Mouse (Mus musculus) hindbrain, embryonic 14.5 days (tissue): ENCODE measurements at regions not wholly inside any gene's neighbourhood (a gene's known extent, or its start where the extent isn't known, plus 50 kb on each side); places are given as distances from the start of the nearest gene placed in this dataset.

Source experiments
- ATAC-seq: fragments of 200-750 bp; cut with Nextera tagmentation; 2 replicates; pipeline ENCODE4 v1.8.0; 2017; ENCODE audit warnings: moderate number of reproducible peaks, mild to moderate bottlenecking, moderate TSS enrichment, moderate library complexity; ENCODE audit not compliant: low FRiP score
- DNase-seq: peaks from one replicate; pipeline ENCODE4 v3.0.0-alpha.2; 2015; ENCODE audit warnings: low spot score
- H3K27ac ChIP-seq: fragments of 300-500 bp; sonication (generic); 2 replicates; pipeline ENCODE4 v1.5.1; 2014; ENCODE audit warnings: mild to moderate bottlenecking, moderate library complexity
- H3K27me3 ChIP-seq: fragments of 300-500 bp; sonication (generic); 2 replicates; pipeline ENCODE4 v1.6.1; 2014; ENCODE audit warnings: mild to moderate bottlenecking, low read length, mixed read lengths; ENCODE audit not compliant: control insufficient read depth, insufficient read depth
- H3K36me3 ChIP-seq: fragments of 300-500 bp; sonication (generic); replicated peaks from 2 replicates; pipeline ENCODE4 v1.6.1; 2014; ENCODE audit not compliant: control insufficient read depth, insufficient read depth
- H3K4me1 ChIP-seq: fragments of 300-500 bp; sonication (generic); replicated peaks from 2 replicates; pipeline ENCODE4 v1.6.1; 2014; ENCODE audit warnings: antibody characterized with exemption, low read length, mixed read lengths; ENCODE audit not compliant: control insufficient read depth, insufficient read depth
- H3K4me2 ChIP-seq: fragments of 300-500 bp; sonication (generic); replicated peaks from 2 replicates; pipeline ENCODE4 v1.6.1; 2014; ENCODE audit warnings: mild to moderate bottlenecking, moderate library complexity
- H3K4me3 ChIP-seq: fragments of 300-500 bp; sonication (generic); replicated peaks from 2 replicates; pipeline ENCODE4 v1.5.1; 2014; ENCODE audit warnings: mild to moderate bottlenecking, low read length
- H3K9ac ChIP-seq: fragments of 300-500 bp; sonication (generic); 2 replicates; pipeline ENCODE4 v1.6.1; 2014
- H3K9me3 ChIP-seq: fragments of 300-500 bp; sonication (generic); 2 replicates; pipeline ENCODE4 v1.6.1; 2016; ENCODE audit warnings: low read length; ENCODE audit not compliant: control insufficient read depth
- WGBS: fragments of 180-500 bp; shearing (Covaris S2); extraction: QIAGEN DNeasy Blood & Tissue Kit; methylation state at CpG from one replicate; pipeline ENCODE4 v1.1.7; 2014; 5-methylcytosine and 5-hydroxymethylcytosine counted together

- Histone ChIP-seq H3K9ac (no peak overlapping the region), H3K4me2 (no peak overlapping the region), H3K36me3 (no peaks in the 10 kb centered on the region), H3K27ac (no peak overlapping the region), H3K4me1 (no peaks in the 10 kb centered on the region), H3K9me3 (no peaks in the 10 kb centered on the region), H3K27me3 (no peaks in the 10 kb centered on the region), H3K4me3 (no peak overlapping the region)
- DNase-seq, result no peak
- no peak for ATAC-seq
- WGBS, result 95% methylated on average over 4 of the region's 4 CpGs
Observed at GRCm38 (mm10) chr15:96944741-96945140, 111.0 kb downstream of the Slc38a4 start.

- Histone ChIP-seq H3K9me3 (no peaks in the 10 kb centered on the region), H3K9ac (no peak overlapping the region), H3K4me2 (no peak overlapping the region), H3K4me1 (no peaks in the 10 kb centered on the region), H3K36me3 (no peaks in the 10 kb centered on the region), H3K4me3 (no peak overlapping the region), H3K27ac (no peak overlapping the region), H3K27me3 (no peaks in the 10 kb centered on the region)
- DNase-seq (no peak), ATAC-seq (no peak)
- 92% methylated on average over 4 of the region's 4 CpGs for WGBS
Observed at GRCm38 (mm10) chr15:96942651-96943050, 113.1 kb downstream of the Slc38a4 start.

GRCm38 (mm10) chr15:96938406-96938805 lies 117.3 kb downstream of the Slc38a4 start:
- H3K4me3 ChIP-seq, result no peak overlapping the region
- WGBS, result 84% methylated on average over 4 of the region's 4 CpGs
- DNase-seq (no peak), ATAC-seq (no peak)
- H3K4me2 ChIP-seq, result no peak overlapping the region
- no peaks in the 10 kb centered on the region for H3K4me1 ChIP-seq
- H3K36me3 ChIP-seq, result no peaks in the 10 kb centered on the region
- no peaks in the 10 kb centered on the region for H3K27me3 ChIP-seq
- H3K27ac ChIP-seq, result no peak overlapping the region
- no peak overlapping the region for H3K9ac ChIP-seq
- no peaks in the 10 kb centered on the region for H3K9me3 ChIP-seq

GRCm38 (mm10) chr15:96937623-96938022 lies 118.1 kb downstream of the Slc38a4 start:
- Histone ChIP-seq H3K27ac (no peak overlapping the region), H3K4me3 (no peak overlapping the region), H3K4me1 (no peaks in the 10 kb centered on the region), H3K9me3 (no peaks in the 10 kb centered on the region), H3K9ac (no peak overlapping the region), H3K4me2 (no peak overlapping the region), H3K36me3 (no peaks in the 10 kb centered on the region), H3K27me3 (no peaks in the 10 kb centered on the region)
- 87% methylated on average over 6 of the region's 6 CpGs for WGBS
- DNase-seq (no peak), ATAC-seq (no peak)

- H3K27me3 ChIP-seq, result no peaks in the 10 kb centered on the region
- peak; percentile 88 for ATAC-seq
- peak overlapping the region; percentile 51 for H3K4me2 ChIP-seq
- peak overlapping the region; percentile 12 for H3K4me3 ChIP-seq
- no peaks in the 10 kb centered on the region for H3K4me1 ChIP-seq
- no peaks in the 10 kb centered on the region for H3K36me3 ChIP-seq
- WGBS, result 5% methylated on average over 18 of the region's 18 CpGs
- no peak overlapping the region for H3K27ac ChIP-seq
- DNase-seq, result peak; percentile 96
- H3K9ac ChIP-seq, result peak overlapping the region; percentile 41
- H3K9me3 ChIP-seq, result no peaks in the 10 kb centered on the region
Observed at GRCm38 (mm10) chr15:96936705-96937346, 118.9 kb downstream of the Slc38a4 start.

- 83% methylated on average over 5 of the region's 5 CpGs for WGBS
- ATAC-seq, result no peak
- H3K9ac ChIP-seq, result peak overlapping the region; percentile 41
Observed at GRCm38 (mm10) chr15:96936216-96936615, 119.5 kb downstream of the Slc38a4 start.

GRCm38 (mm10) chr15:96933451-96933850 lies 122.3 kb downstream of the Slc38a4 start:
- ATAC-seq (no peak), DNase-seq (no peak)
- H3K27ac ChIP-seq, result no peak overlapping the region
- no peak overlapping the region for H3K9ac ChIP-seq
- H3K4me2 ChIP-seq, result no peak overlapping the region
- no peaks in the 10 kb centered on the region for H3K9me3 ChIP-seq
- no peaks in the 10 kb centered on the region for H3K36me3 ChIP-seq
- no peak overlapping the region for H3K4me3 ChIP-seq
- WGBS, result 48% methylated on average over 3 of the region's 3 CpGs
- no peaks in the 10 kb centered on the region for H3K27me3 ChIP-seq
- H3K4me1 ChIP-seq, result no peaks in the 10 kb centered on the region

More at GRCm38 (mm10) chr15:96936216-96936615, 119.5 kb downstream of the Slc38a4 start:
- Histone ChIP-seq H3K36me3 (no peaks in the 10 kb centered on the region), H3K4me2 (peak overlapping the region; percentile 51), H3K4me1 (no peaks in the 10 kb centered on the region), H3K27me3 (no peaks in the 10 kb centered on the region), H3K4me3 (peak overlapping the region; percentile 12), H3K9me3 (no peaks in the 10 kb centered on the region), H3K27ac (no peak overlapping the region)
- no peak for DNase-seq

- no peak overlapping the region for H3K4me2 ChIP-seq
- DNase-seq (no peak), ATAC-seq (no peak)
- 87% methylated on average over 6 of the region's 6 CpGs for WGBS
- no peak overlapping the region for H3K27ac ChIP-seq
- no peak overlapping the region for H3K4me3 ChIP-seq
- no peaks in the 10 kb centered on the region for H3K9me3 ChIP-seq
- no peaks in the 10 kb centered on the region for H3K4me1 ChIP-seq
- H3K27me3 ChIP-seq, result no peaks in the 10 kb centered on the region
- no peaks in the 10 kb centered on the region for H3K36me3 ChIP-seq
- H3K9ac ChIP-seq, result no peak overlapping the region
Observed at GRCm38 (mm10) chr15:96930531-96930930, 125.2 kb downstream of the Slc38a4 start.

GRCm38 (mm10) chr15:96929788-96930187 lies 126.0 kb downstream of the Slc38a4 start:
- Histone ChIP-seq H3K36me3 (no peaks in the 10 kb centered on the region), H3K4me1 (no peaks in the 10 kb centered on the region), H3K9ac (no peak overlapping the region), H3K4me3 (no peak overlapping the region), H3K27ac (no peak overlapping the region), H3K4me2 (no peak overlapping the region), H3K9me3 (no peaks in the 10 kb centered on the region), H3K27me3 (no peaks in the 10 kb centered on the region)
- no peak for ATAC-seq
- DNase-seq, result no peak
- 76% methylated on average over 4 of the region's 4 CpGs for WGBS

GRCm38 (mm10) chr15:96928692-96929091 lies 127.1 kb downstream of the Slc38a4 start:
- no peak overlapping the region for H3K4me3 ChIP-seq
- ATAC-seq, result no peak
- no peak overlapping the region for H3K27ac ChIP-seq
- H3K9ac ChIP-seq, result no peak overlapping the region
- H3K27me3 ChIP-seq, result no peaks in the 10 kb centered on the region
- no peaks in the 10 kb centered on the region for H3K36me3 ChIP-seq
- H3K4me2 ChIP-seq, result no peak overlapping the region
- 91% methylated on average over 4 of the region's 4 CpGs for WGBS
- H3K4me1 ChIP-seq, result no peaks in the 10 kb centered on the region
- no peaks in the 10 kb centered on the region for H3K9me3 ChIP-seq
- DNase-seq, result no peak
